Mouse (Mus musculus) liver, adult 2 months (tissue): ENCODE data around the gene Il12rb2.

Experiments
- CTCF ChIP-seq: fragments of 200-500 bp; IDR thresholded peaks from 2 replicates; pipeline ENCODE4 v1.5.1; 2011; ENCODE audit warnings: low read depth, low read length, control low read depth
- POLR2A ChIP-seq: fragments of 200-500 bp; IDR thresholded peaks from 2 replicates; pipeline ENCODE4 v1.6.1; 2011; ENCODE audit warnings: low read length, control low read depth; ENCODE audit not compliant: insufficient read depth; ENCODE audit errors: extremely low read depth

GRCm38 (mm10) chr6:67300710-67301163 lies 75.3 kb downstream of the Il12rb2 start:
- no peak for TF ChIP-seq CTCF
- no peak for TF ChIP-seq POLR2A
